Mouse (Mus musculus) adrenal gland, postnatal 14 days (tissue): Measurements from ENCODE around the gene Gm6169. TPM values are rescaled to one million over a fixed set of nuclear protein-coding genes. Genes with fewer than 3 reads are reported as not detected.
"Not testable (repeated sequence)": the region's sequence is repeated elsewhere in the genome, so short reads cannot be mapped to it uniquely, and the experiment has no call there.

Experiments
- DNase-seq: peaks from one replicate; pipeline ENCODE4 v3.0.0; 2021; ENCODE audit warnings: mixed read lengths
- long read RNA-seq, 2 experiments: library from polyadenylated mRNA; stranded (forward); transcript quantifications; one replicate each; pipeline ENCODE4 v2.0.0; 2021
- total RNA-seq: library from RNA; stranded (reverse); gene quantifications from 2 replicates; pipeline ENCODE4 v1.2.3, GENCODE M21; 2021

Gene Gm6169
- 0.33 TPM in 1 of 2 replicates, not detected in the other for total RNA-seq
- long read RNA-seq, experiment 1, transcript Gm6169-201 (1 exons, 1,030 nt): major isoform, 10 of 10 reads
- long read RNA-seq, experiment 1, partial matches to known transcripts: 0 of 10 reads
- long read RNA-seq, experiment 1, other reads (novel, unspliced or antisense): 0 of 10 reads
- long read RNA-seq, experiment 2: 0 reads

DNA sequence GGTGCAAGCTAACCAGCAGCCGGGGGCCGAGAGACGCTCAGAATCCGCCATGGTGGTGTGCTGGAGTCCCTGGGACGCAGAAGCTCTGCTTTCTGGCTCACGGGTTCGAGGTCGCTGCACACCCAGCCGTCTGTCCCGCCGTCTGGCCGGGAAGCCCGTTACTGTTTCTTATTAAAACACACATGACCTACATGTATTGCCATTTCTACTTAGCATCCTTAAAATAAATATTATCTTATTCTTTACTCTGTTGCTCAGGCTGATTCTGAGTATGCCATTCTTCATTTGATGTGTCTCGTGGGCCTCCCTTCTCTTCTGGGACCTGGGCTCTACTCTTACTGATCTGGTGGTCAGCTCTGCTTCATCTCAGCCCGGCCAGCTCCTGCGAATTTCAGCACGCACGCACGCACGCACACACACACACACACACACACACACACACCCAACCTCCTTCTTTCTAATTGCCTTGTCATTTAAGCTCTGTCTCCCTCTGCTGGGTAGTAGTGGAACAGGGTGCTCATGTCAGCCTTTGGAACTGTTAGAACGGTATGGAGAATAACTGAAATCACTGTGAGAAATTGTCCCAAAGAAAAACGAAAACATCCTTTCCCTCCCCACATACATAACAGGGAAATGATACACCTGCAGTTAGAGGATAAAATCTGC, at the start of gene Gm6169:
TSS of gene Gm6169 (minus strand) at position 51 of the 666 bp plus-strand sequence.
- DNase-seq: peak; percentile 63

DNA sequence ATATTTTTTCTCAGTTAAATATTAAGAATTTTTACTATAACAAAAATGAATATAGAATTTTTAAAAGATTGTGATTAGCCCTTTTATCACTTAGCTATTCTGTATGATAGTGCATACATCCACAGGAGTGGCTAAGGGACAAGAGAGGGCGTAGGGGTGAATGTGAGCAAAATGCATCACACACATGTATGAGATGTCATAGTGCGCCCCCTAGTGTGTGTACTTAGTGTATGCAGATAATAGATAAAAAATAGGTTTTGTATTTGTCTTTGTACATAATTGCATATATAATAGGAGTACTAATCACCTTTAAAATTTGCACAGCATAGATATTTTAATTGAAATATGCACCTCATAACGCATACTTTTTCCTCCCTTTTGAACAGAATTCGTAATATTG, 46.8 kb upstream of the Gm6169 start:
- peak; percentile 71 for DNase-seq

DNA sequence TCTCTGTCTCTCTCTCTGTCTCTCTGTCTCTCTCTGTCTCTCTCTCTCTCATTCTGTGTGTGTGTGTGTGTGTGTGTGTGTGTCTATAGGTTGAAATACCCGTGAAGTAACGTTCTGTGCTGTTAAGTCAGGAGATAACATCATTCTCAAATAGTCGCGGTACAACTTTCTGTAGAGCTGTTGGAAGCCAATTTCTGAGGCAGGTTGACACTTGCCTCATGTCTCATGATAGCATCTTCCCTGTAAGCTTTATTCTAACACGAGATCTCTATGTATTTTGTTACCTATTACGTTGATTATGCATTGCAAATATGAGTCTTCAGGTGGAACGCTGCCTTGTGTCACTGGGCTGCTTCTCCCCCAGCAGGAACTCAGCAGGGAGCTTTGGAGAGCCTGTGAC, 43.3 kb upstream of the Gm6169 start:
- no peak for DNase-seq

DNA sequence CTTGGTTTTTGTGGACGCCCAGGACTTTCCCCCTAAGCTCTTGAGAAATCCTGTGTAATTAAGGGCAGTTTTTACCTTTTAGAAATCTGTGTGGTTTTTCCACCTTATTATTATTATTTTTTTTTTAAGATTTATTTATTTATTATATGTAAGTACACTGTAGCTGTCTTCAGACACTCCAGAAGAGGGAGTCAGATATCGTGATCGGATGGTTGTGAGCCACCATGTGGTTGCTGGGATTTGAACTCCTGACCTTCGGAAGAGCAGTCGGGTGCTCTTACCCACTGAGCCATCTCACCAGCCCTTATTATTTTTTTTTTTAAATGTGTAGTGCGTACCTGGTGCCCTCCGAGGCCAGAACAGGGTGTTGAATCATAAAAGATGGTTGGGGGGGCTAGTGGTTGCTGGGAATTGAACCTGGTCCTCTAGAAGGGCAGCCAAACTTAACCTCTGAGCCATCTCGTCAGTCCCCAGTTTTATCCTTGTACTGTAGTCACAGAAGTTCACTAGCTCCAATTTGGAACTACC, 39.4 kb upstream of the Gm6169 start:
- not testable (repeated sequence) for DNase-seq

DNA sequence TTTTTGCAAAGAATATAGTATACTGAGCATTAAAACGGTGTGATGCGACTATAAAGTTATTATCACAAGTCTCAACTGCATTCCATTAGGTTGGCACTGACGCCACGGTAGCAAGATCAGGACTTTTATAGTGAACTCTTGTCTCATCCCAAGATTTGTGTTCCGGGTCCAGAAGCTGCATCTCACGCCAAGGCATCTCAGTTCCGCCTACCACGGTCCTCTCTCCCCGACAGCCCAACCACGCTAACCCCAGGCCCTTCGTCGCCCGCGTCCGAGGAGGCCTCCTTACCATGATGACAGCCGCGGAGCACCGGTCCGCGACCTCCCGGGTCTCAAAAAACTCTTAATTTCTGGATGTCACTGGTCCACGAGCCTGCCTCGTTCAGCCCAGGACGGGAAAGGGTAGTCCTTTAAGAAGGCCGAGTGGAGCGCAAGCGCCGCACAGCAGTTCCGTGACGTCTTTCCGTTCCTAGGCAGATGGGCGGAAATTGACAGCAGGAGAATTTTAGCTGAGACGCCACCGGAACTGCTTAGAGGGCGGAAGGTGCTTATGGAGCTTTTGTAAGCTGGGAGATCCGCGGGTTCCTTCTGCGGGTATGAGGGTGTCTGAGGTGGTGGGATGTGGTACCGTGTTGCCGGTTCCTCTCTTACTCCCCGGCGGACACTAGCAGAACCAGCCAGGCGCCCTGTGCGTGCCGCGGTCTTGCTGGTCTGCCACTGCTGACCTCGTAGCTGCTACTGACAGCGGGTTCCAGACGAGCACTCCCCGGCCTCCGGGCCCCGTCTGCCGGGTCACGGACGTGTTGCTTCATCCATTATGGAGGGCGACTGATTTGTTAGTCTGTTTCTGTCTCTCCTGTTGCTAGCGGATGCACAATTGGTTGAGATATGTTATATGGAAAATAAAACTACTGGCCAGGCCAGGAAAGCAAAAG, 38.7 kb upstream of the Gm6169 start, which contains the start of the genes Gfm2 and Nsa2:
TSS of gene Gfm2 (plus strand) at position 472 of the 935 bp plus-strand sequence.
TSS of gene Nsa2 (minus strand) at position 472 of the 935 bp plus-strand sequence.
- peak; percentile 93 for DNase-seq

DNA sequence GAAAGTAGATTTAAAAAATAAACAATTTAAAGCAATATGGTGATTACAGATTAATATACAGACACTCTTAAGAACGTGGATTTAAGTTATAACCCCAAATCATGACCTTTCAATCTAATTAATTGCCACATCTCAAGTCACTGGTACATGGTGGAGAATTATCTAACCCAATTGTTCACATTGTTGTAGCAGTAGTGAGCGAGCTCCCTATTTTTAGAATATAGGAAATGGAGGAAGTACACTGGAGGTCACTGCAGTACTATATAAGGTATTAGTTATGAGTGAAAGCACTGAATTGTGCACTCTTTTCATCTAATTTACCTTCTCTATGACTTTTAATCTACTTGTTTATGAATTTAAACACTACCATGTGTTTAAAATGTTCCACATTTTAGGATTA, 31.4 kb upstream of the Gm6169 start:
- DNase-seq: not testable (repeated sequence)

DNA sequence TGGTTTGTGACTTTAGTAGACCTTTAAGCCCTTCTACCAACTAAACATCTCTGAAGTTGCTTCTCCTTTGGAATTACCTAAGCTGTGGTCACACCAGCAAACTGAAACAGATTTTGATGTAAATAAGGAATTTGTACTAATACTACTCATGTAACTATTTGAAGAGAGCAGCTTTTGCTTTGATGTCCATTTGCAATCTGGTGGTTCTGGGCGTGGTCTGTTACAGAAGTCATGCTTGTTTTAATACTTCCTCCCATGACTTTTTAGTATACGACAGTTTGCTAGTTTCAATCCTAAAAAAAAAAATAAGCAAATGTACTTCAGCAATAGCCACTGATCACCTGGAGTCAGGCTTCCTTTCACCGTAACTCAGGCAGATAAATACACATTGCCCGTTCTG, 30.6 kb upstream of the Gm6169 start:
- not testable (repeated sequence) for DNase-seq

DNA sequence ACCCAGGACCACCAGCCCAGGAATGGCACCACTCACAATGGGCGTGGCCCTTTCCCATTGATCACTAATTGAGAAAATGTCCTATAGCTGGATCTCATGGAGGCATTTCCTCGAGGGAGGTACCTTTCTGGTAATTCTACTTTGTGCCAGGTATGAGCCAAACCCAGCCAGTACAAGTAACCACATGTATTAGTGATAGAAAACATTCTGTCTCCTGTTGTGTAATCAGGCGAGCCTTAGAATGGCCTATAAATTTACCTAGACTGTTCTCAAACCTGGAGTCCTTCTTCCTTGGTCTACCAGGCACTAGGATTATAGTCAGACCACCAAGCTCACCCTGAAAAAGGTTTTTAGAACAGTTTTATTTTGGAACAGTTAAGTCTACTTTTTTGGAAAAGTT, 22.3 kb upstream of the Gm6169 start:
- DNase-seq: no peak

DNA sequence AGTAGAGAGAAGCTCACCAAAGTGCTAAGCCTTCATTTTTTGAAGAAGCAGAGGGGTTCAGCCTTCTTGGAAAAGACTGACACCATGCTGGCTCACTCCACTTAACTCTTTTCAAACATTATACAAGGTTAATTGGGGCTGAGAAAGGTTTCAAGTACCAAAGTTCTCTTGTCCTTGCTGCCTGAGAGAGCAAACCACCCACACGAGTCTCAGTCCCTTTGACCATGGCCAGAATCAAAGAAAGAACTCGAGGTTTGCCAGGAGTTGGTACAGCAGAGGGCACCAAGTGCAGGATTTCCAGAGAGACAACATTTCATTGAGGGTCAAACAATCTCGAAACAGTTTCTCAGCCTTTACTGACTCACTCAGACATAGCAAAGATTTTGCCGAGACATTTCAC, 10.0 kb upstream of the Gm6169 start:
- no peak for DNase-seq

DNA sequence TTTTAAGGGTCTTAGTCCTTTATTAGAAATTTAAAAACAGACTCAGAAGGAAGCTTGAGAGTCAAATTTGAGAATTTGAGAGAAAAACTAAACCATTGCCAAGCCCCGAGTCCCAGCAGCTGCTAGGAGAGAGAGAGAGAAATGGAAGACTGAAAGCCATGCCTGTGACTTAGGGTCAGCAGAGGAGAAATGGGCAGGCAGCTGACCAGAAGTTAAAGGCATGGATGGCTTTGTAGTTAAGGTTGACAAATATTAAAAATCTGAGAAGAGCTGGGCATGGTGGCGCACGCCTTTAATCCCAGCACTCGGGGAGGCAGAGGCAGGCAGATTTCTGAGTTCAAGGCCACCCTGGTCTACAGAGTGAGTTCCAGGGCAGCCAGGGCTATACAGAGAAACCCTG, 8.7 kb upstream of the Gm6169 start:
- not testable (repeated sequence) for DNase-seq

DNA sequence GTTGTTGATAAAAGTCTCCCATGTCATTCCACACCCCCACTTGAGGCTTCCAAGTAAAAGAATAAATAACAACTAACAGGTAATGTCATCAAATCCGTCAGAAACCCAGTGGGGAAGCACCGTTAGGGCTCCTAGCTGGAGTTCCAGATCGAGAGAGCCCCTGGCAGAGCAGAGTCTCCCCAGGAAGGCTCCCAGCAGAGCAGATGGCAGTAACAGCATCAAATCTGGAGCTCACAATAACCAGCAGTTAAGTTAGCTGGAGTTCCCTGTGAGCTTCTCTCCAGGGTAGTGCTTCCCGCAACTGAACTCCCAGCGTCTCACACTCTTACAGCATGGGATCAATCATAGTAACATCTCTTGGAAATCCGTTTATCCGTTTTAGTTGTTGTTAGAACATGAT, 6.0 kb upstream of the Gm6169 start:
- DNase-seq: no peak

DNA sequence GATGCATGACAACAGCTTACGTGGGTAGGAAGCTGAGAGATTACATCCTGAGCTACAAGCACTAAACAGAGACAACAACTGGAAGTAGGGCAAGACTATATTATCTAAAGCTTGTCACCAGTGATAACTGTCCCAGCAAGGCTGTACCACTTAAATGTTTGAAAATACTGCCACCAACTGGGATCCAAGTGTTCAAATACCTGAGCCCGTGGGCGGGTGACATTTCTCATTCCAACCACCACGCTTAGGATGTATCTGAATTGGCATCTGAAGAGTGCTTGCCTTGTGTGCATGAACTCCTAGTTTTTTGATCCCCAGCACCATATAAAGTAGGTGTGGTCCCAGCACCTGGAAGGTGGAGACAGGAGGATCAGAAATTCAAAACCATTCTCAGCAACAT, 3.3 kb downstream of the Gm6169 start:
- no peak for DNase-seq

DNA sequence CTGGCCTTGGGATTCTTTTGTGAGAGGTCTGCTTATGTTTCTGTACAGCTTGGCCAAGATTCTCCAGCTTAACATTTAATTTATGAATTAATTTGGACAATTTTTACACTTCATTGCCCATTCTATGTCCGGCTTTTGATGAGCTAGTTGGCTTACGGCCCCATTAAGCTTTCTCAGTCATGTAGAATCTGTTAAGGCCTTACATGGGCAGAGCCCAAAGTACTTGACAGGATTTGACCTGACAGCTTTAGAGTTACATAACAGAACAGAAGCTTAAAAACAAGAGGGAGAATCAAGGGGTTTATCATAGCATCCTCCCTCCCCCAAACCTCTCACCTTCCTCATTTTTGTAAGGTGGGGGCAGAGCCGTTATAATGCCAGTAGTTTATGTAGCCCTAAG, 10.9 kb downstream of the Gm6169 start:
- no peak for DNase-seq

DNA sequence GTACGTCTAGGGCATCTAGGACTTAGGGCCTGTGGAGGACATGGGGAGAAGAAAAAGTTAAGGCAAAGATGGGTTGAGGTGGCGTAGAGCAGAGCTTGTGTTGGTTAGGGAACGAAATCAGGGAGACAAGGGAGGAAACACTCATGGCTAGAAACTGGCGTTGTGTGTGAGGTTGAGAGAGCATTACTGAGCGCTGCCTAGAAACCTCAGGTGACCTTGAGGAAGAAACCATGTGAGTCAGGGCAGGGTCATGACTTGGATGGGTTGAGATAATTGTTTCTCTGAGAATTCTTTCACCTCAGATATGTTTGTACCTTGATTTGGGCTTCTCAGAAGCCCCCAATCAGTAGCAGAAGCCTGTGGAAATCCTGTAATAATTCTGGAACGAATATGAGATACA, 11.6 kb downstream of the Gm6169 start:
- no peak for DNase-seq

DNA sequence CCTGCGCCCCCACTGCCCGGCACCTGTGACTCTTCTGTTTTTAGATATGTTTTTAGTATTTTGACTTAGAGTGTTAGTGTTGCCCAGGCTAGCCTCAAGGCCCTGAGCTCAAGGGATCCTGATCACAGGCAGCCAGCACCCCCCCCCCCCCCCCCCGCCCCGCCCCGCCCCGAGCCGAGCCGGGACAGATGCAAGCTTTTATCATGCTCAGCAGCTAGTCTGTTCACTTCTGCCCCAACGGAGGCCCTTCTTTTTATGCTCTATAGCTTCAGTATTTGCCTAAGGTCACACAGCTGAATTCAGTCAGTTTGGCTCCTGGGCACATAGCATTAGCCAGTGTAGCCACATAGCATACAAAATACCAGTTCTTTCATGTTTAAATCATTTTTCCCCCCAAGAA, 12.7 kb downstream of the Gm6169 start:
- DNase-seq: no peak

DNA sequence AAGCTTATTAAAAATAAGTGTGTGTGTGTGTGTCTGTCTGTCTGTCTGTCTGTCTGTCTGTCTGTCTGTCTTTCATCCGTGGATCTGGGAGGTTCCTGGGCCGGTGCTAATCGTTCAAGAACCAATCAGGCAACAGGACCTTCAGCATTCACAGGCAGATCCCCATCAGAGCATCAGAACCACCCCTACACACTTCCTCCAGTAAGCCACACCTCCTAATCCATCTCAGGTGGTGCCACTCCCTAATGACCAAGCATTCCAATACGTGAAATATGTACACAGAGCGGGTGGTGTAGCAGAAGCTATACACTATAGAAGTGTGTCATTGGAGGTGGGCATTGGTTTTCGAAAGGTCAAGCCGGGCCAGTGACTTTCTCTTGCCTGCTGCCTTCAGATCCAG, 16.6 kb downstream of the Gm6169 start:
- no peak for DNase-seq

DNA sequence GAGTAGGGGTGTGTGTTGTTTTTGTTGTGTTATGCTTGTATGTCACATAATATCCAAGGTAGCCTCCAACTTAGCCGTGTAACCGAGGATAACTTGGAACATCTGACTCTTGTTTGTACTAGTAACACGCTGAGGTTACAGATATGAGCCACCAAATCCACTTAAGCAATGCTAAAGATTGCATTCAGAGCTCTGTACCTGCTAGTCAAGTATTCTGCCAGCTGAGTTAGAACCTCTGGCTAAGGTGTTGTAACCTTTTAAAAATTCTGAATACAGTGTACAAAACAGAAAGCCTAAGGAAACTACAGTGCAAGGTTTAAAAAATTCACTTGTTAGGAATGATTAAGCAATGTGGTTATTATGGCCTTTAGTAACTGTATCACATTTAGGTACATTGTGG, 18.4 kb downstream of the Gm6169 start:
- no peak for DNase-seq

DNA sequence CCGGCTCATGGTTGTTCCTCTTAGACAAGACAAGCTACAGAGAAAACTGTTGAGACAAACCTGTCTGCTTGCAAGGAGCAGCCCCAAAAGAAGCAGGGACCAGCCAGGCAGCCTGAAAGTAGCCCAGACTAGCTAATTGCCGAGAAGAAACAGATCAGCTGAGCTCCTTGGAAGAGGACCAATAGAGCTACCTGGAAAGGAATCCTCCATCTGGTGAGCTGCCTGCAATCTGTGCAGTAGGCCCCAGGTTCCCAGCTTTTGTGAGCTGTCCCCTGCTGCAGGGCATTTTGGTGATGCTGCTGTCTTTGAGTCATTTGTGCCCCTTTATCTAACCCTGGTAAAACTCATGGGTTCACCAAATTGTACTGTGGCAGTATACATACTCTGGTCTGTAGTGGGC, 18.8 kb downstream of the Gm6169 start:
- DNase-seq: no peak

DNA sequence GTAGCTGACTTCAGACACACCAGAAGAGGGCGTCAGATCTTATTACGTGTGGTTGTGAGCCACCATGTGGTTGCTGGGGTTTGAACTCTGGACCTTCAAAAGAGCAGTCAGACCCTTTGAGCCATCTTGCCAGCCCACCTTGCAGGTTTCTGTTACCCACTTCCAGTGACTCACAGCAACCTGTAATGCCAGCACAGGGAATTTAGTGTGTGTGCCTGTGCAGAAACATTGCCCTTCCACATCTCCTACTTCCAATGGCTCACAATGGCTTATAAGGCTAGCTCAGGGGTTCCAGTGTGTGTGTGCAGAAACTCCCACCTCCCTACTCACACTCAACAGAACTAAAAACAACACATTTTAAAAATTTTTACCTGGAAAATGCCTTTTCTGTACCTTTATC, 21.5 kb downstream of the Gm6169 start:
- no peak for DNase-seq

DNA sequence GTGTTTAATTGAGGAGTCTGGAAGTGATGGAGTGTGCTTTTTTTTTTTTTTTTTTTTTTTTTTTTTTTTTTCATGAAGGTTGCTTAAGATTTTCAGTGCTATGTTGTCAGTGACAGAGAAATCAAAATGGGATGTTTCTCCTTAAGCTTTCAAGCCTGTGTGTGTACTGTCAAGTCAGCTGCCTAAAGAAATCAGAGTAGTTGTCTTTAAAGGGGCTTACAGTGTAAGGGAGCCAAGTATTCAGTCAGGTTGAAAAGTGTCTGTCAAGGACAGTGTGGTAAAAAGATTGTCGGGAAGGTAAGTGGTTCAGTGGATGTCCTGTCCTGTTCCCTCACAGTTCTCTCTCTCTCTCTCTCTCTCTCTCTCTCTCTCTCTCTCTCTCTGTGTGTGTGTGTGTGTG, 25.5 kb downstream of the Gm6169 start:
- DNase-seq: no peak

DNA sequence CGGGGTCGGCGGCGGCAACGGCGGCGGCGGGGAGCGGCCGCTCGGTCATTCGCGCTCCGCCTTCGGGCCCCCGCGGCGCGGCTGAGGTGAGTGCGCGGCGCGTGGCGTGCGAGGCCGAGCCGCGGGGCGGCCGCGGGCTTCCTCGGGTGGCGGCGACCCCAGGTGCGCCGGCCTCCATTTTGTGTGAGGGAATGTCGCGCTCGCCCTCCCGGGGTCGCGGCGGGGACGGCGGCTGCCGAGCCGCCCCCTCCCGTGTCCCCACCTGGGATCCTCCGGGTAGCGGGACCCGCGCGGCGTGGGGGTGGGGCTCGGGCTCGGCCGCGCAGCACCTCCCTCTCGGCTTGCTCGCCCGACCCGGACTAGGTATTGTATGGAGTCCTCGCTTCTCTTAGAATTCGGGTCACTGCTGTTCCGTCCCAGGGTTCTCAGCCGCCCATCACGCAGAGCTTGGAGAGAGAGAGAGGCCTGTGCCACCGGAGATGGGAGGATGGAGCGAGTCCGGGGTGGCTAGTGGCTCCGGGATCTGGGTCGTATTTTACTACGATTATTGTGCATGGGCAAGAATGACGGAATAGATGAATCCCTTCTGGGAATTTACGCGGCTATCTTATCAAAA, 27.3 kb downstream of the Gm6169 start:
- peak; percentile 48 for DNase-seq

DNA sequence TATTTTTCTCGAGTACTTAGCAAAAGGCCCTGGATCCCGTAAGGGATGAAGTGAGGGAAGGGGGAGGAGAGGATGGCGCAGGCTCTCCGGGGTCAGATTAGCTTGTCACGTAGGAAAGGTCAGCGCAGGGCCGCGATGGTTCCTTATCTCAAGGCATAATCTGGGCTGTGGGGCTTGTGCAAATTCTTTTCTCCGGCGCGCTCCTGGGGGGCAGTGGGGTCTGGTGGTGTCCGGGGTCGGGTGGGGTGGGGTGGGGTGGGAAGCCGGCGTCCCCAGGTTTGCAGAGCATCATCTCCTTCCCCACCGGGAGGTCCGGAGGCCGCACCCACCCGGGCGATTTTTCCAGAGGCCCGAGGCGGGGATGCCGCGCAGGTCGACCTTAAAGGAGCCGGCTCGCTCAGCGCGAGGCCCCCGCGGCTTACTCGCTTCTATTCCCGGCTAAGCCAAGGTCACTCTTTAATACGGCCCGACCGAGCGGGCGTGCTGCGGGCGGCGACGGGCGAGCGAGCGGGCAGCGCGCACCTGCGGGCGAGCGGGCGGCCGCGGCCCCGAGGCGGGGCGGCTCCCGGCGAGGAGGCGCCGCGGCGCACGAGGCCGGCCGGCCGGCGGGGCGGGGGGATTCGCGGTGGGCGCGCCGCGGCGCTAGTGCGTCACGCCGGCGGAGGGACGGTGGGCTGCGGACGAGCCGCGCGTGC, 28.0 kb downstream of the Gm6169 start:
- peak; percentile 44 for DNase-seq
